Mouse (Mus musculus) neural tube, postnatal 0 days (tissue): ENCODE results near the gene Gm10570. TPM values are rescaled to one million over a fixed set of nuclear protein-coding genes. Genes with fewer than 3 reads are reported as not detected.

ENCODE experiments used
- polyA plus RNA-seq: library from polyadenylated mRNA; unstranded; fragments of >200 nt; fragmentation: Nextera tagmentation; extraction: Ambion mirVana; gene quantifications from 2 replicates; pipeline ENCODE4 v1.2.1, GENCODE M21; 2015

Gene Gm10570
- 1.7 and 2.2 TPM in 2 replicates for polyA plus RNA-seq

GRCm38 (mm10) chr4:130308231-130309081 lies at the start of gene Gm10570, which contains the start of gene Fabp3:
Gene Gm10570 (minus strand): TSS chr4:130308674.
Gene Fabp3 (plus strand): TSS chr4:130308595.

GRCm38 (mm10) chr4:130279105-130279504 lies 29.4 kb downstream of the Gm10570 start, which contains the start of gene Serinc2:
Gene Serinc2 (minus strand): TSS chr4:130279205.

Other genes starting within 250 kb of the Gm10570 start
- gene Pef1, start 206.1 kb downstream of the Gm10570 start, polyA plus RNA-seq, result 61.9 and 68.9 TPM in 2 replicates
- gene Hcrtr1, start 169.3 kb downstream of the Gm10570 start, polyA plus RNA-seq, result 14.8 and 18.2 TPM in 2 replicates
- 6.4 and 7.0 TPM in 2 replicates for gene Tinagl1, start 133.6 kb downstream of the Gm10570 start, polyA plus RNA-seq
- not detected in 2 replicates for gene Gm853, start 86.3 kb downstream of the Gm10570 start, polyA plus RNA-seq
- 7.1 and 11.2 TPM in 2 replicates for gene Serinc2, start 29.5 kb downstream of the Gm10570 start, polyA plus RNA-seq
- gene Fabp3, start 79 bp downstream of the Gm10570 start, polyA plus RNA-seq, result 395 and 401 TPM in 2 replicates
- gene Zcchc17, start 51.3 kb upstream of the Gm10570 start, polyA plus RNA-seq, result 102 and 113 TPM in 2 replicates
- 68.5 and 72.8 TPM in 2 replicates for gene Snrnp40, start 51.5 kb upstream of the Gm10570 start, polyA plus RNA-seq